Mouse (Mus musculus) limb, embryonic 14.5 days (tissue): Measurements from ENCODE around the gene Bsn. TPM values are rescaled to one million over a fixed set of nuclear protein-coding genes. Genes with fewer than 3 reads are reported as not detected.
"Not testable (repeated sequence)": the region's sequence is repeated elsewhere in the genome, so short reads cannot be mapped to it uniquely, and the experiment has no call there.

Experiments used
- ATAC-seq: fragments of 200-750 bp; cut with Nextera tagmentation; 2 replicates; pipeline ENCODE4 v1.8.0; 2017; ENCODE audit warnings: low read depth, moderate number of reproducible peaks, moderate TSS enrichment; ENCODE audit not compliant: low FRiP score
- DNase-seq: peaks from one replicate; pipeline ENCODE4 v3.0.0-alpha.2; 2015; ENCODE audit warnings: low spot score
- H3K27ac ChIP-seq: fragments of 300-500 bp; sonication (generic); replicated peaks from 2 replicates; pipeline ENCODE4 v1.5.1; 2014; ENCODE audit warnings: low read depth, mild to moderate bottlenecking, low read length, moderate library complexity, mixed read lengths
- H3K27me3 ChIP-seq: fragments of 300-500 bp; sonication (generic); 2 replicates; pipeline ENCODE4 v1.6.1; 2014; ENCODE audit warnings: low read length, mixed read lengths; ENCODE audit not compliant: control insufficient read depth, insufficient read depth
- H3K36me3 ChIP-seq: fragments of 300-500 bp; sonication (generic); 2 replicates; pipeline ENCODE4 v1.6.1; 2014; ENCODE audit warnings: mild to moderate bottlenecking, low read length, moderate library complexity, mixed read lengths; ENCODE audit not compliant: control insufficient read depth, insufficient read depth
- H3K4me1 ChIP-seq: fragments of 300-500 bp; sonication (generic); 2 replicates; pipeline ENCODE4 v1.6.1; 2014; ENCODE audit warnings: antibody characterized with exemption, low read length, mixed read lengths; ENCODE audit not compliant: control insufficient read depth, insufficient read depth
- H3K4me2 ChIP-seq: fragments of 300-500 bp; sonication (generic); replicated peaks from 2 replicates; pipeline ENCODE4 v1.6.1; 2014; ENCODE audit warnings: low read depth, mild to moderate bottlenecking, low read length, moderate library complexity; ENCODE audit not compliant: severe bottlenecking
- H3K4me3 ChIP-seq: fragments of 300-500 bp; sonication (generic); replicated peaks from 2 replicates; pipeline ENCODE4 v1.5.1; 2014; ENCODE audit warnings: low read length
- H3K9ac ChIP-seq: fragments of 300-500 bp; sonication (generic); 2 replicates; pipeline ENCODE4 v1.6.1; 2014; ENCODE audit warnings: mild to moderate bottlenecking, low read depth, low read length, moderate library complexity; ENCODE audit not compliant: severe bottlenecking
- H3K9me3 ChIP-seq: fragments of 300-500 bp; sonication (generic); 2 replicates; pipeline ENCODE4 v1.6.1; 2016; ENCODE audit warnings: low read length; ENCODE audit not compliant: control insufficient read depth
- POLR2A ChIP-seq: fragments of 200-500 bp; IDR thresholded peaks from 2 replicates; pipeline ENCODE4 v1.8.0; 2012; ENCODE audit warnings: inconsistent platforms, mild to moderate bottlenecking, moderate library complexity, borderline replicate concordance; ENCODE audit not compliant: insufficient read depth, insufficient read length; ENCODE audit errors: extremely low read depth
- WGBS: fragments of 180-500 bp; shearing (Covaris S2); extraction: QIAGEN DNeasy Blood & Tissue Kit; methylation state at CpG from one replicate; pipeline ENCODE4 v1.1.7; 2014; 5-methylcytosine and 5-hydroxymethylcytosine counted together
- polyA plus RNA-seq, 2 experiments: library from polyadenylated mRNA; depleted of rRNA in 1 of 2; stranded (reverse) in 1 of 2; unstranded in 1 of 2; fragments of >200 nt; fragmentation: Nextera tagmentation in 1 of 2; extraction: Ambion mirVana in 1 of 2; gene quantifications; 2 replicates each; pipeline versions ENCODE4 v1.2.1 to v1.2.3; 2012 to 2014

Bsn gene
- polyA plus RNA-seq, 2 experiments, result 0.73 to 1.1 TPM

- no peak overlapping the region for H3K9ac ChIP-seq
- WGBS, result 55% methylated on average over 4 of the region's 4 CpGs
- H3K4me2 ChIP-seq, result no peak overlapping the region
- H3K36me3 ChIP-seq, result no peaks in the 10 kb centered on the region
- no peaks in the 10 kb centered on the region for H3K27me3 ChIP-seq
- H3K4me3 ChIP-seq, result no peak overlapping the region
- no peak overlapping the region for H3K27ac ChIP-seq
- ATAC-seq (no peak), DNase-seq (no peak)
- no peak for TF ChIP-seq POLR2A
- H3K4me1 ChIP-seq, result peaks cover 8% of the 10 kb centered on the region; the same call in 1 of the 2 replicates
- H3K9me3 ChIP-seq, result no peaks in the 10 kb centered on the region
These were observed 8.4 kb upstream of the Bsn start for GRCm38 (mm10) chr9:108198621-108199020.

GRCm38 (mm10) chr9:108196920-108197677 is 6.9 kb upstream of the Bsn start:
- H3K9ac ChIP-seq, result no peak overlapping the region
- WGBS, result 16% methylated on average over 24 of the region's 24 CpGs
- H3K27me3 ChIP-seq, result no peaks in the 10 kb centered on the region
- no peak overlapping the region for H3K27ac ChIP-seq
- TF ChIP-seq POLR2A, result no peak
- H3K4me1 ChIP-seq, result peaks cover 8% of the 10 kb centered on the region; the same call in 1 of the 2 replicates
- H3K4me2 ChIP-seq, result peak overlapping the region; percentile 38
- ATAC-seq, result peak; percentile 58; the same call in 1 of the 2 replicates
- peak; percentile 55 for DNase-seq
- H3K36me3 ChIP-seq, result no peaks in the 10 kb centered on the region
- H3K4me3 ChIP-seq, result peak overlapping the region; percentile 8
- no peaks in the 10 kb centered on the region for H3K9me3 ChIP-seq

- H3K9ac ChIP-seq, DNase-seq, H3K27ac ChIP-seq, H3K27me3 ChIP-seq, H3K36me3 ChIP-seq, ATAC-seq, H3K4me1 ChIP-seq, H3K4me2 ChIP-seq, H3K9me3 ChIP-seq, H3K4me3 ChIP-seq: not testable (repeated sequence)
- WGBS, result 78% methylated on average over 6 of the region's 6 CpGs
These were observed 6.0 kb upstream of the Bsn start for GRCm38 (mm10) chr9:108196222-108196621.

GRCm38 (mm10) chr9:108189488-108189786 is 747 bp downstream of the Bsn start:
- no peak overlapping the region for H3K27ac ChIP-seq
- H3K36me3 ChIP-seq, result no peaks in the 10 kb centered on the region
- no peak for ATAC-seq
- no peak for TF ChIP-seq POLR2A
- H3K9me3 ChIP-seq, result no peaks in the 10 kb centered on the region
- 49% methylated on average over 5 of the region's 5 CpGs for WGBS
- H3K4me3 ChIP-seq, result peak overlapping the region; percentile 57
- peaks cover 8% of the 10 kb centered on the region for H3K27me3 ChIP-seq
- no peak overlapping the region for H3K9ac ChIP-seq
- DNase-seq, result no peak
- no peaks in the 10 kb centered on the region for H3K4me1 ChIP-seq
- H3K4me2 ChIP-seq, result peak overlapping the region; percentile 92

GRCm38 (mm10) chr9:108189023-108189422 is 1.2 kb downstream of the Bsn start:
- 81% methylated on average over 7 of the region's 7 CpGs for WGBS
- ATAC-seq (no peak), DNase-seq (no peak)
- H3K4me3 ChIP-seq, result no peak overlapping the region
- H3K4me2 ChIP-seq, result no peak overlapping the region
- no peaks in the 10 kb centered on the region for H3K36me3 ChIP-seq
- no peak overlapping the region for H3K27ac ChIP-seq
- no peaks in the 10 kb centered on the region for H3K9me3 ChIP-seq
- no peaks in the 10 kb centered on the region for H3K4me1 ChIP-seq
- no peak overlapping the region for H3K9ac ChIP-seq
- peaks cover 8% of the 10 kb centered on the region for H3K27me3 ChIP-seq
- no peak for TF ChIP-seq POLR2A

- H3K9me3 ChIP-seq, result no peaks in the 10 kb centered on the region
- no peak overlapping the region for H3K4me2 ChIP-seq
- H3K36me3 ChIP-seq, result no peaks in the 10 kb centered on the region
- WGBS, result 79% methylated on average over 8 of the region's 8 CpGs
- H3K4me1 ChIP-seq, result no peaks in the 10 kb centered on the region
- no peak overlapping the region for H3K27ac ChIP-seq
- TF ChIP-seq POLR2A, result no peak
- no peak for ATAC-seq
- no peak overlapping the region for H3K9ac ChIP-seq
- peaks cover 8% of the 10 kb centered on the region for H3K27me3 ChIP-seq
- no peak overlapping the region for H3K4me3 ChIP-seq
- no peak for DNase-seq
These were observed 1.7 kb downstream of the Bsn start for GRCm38 (mm10) chr9:108188511-108188910.
